18 mouse cellular contexts compared by ENCODE assay signal in genomic region chr17:9967988-9968387, GRCm38 (mm10).
DNase-seq lines count a peak whose midpoint lies in the region; ATAC-seq and TF ChIP-seq lines count a peak whose summit lies in the region.
"Had no signal": no experiment of that assay in that cellular context is flagged by ENCODE, and none has a peak within 500 bp of the region (broad histone marks: within the 10 kb centered on the region; RNA-seq: fewer than 3 reads in every experiment).

No protein-coding gene starts in this region.

- H3K36me3 ChIP-seq in lung, postnatal 0 days (ENCODE audit: insufficient read depth, low read length): no peaks in the 10 kb centered on the region
- H3K36me3 ChIP-seq: limb, embryonic 13.5 days had no signal

- no peak overlapping the region for H3K9ac ChIP-seq in lung, postnatal 0 days (replicated peaks; ENCODE audit: low read depth)
- H3K9ac ChIP-seq: limb, embryonic 13.5 days had no signal

- H3K27me3 ChIP-seq in lung, postnatal 0 days (replicated peaks; ENCODE audit: insufficient read depth, low read length): no peaks in the 10 kb centered on the region

- H3K4me3 ChIP-seq in lung, postnatal 0 days (ENCODE audit: low read depth, low read length): no peak overlapping the region
- H3K4me3 ChIP-seq: erythroblast, embryonic 14.5 days; left cerebral cortex, adult 2 months; limb, embryonic 13.5 days had no signal

- peak; percentile 88 for TF ChIP-seq EP300 in lung, postnatal 0 days (IDR thresholded peaks at IDR 0.05)

- 36% methylated on average over 7 of the region's 7 CpGs for WGBS in lung, postnatal 0 days

- intact Hi-C loops in heart, postnatal 14 days (cut with DNase I): no loop called here

- H3K4me1 ChIP-seq in lung, postnatal 0 days (ENCODE audit: insufficient read depth, low read depth, low read length): no peaks in the 10 kb centered on the region
- H3K4me1 ChIP-seq: limb, embryonic 13.5 days had no signal

- no peaks in the 10 kb centered on the region for H3K9me3 ChIP-seq in lung, postnatal 0 days (ENCODE audit: low read length)
- H3K9me3 ChIP-seq: limb, embryonic 13.5 days had no signal

- H3K4me2 ChIP-seq in lung, postnatal 0 days (replicated peaks; ENCODE audit: low read depth, low read length): no peak overlapping the region
- H3K4me2 ChIP-seq: heart, embryonic 11.5 days; limb, embryonic 13.5 days had no signal

- no peak for TF ChIP-seq CTCF in lung, postnatal 0 days (IDR thresholded peaks at IDR 0.05)

- peak; percentile 18 to 20 for DNase-seq in heart, adult 18-20 months
- DNase-seq in heart, postnatal 14 days: no peak
- DNase-seq in retina, postnatal 1 day: peak; percentile 26
- DNase-seq in retina, embryonic 14.5 days (ENCODE audit: low spot score): no peak
- peak; percentile 63 for DNase-seq in lung, postnatal 0 days (ENCODE audit: low spot score)
- no peak for DNase-seq in embryo, embryonic 9.5 days (ENCODE audit: extremely low spot score)
- no peak for DNase-seq in urinary bladder, postnatal 25 days (ENCODE audit: low spot score)
- DNase-seq: B cell, adult 2 months; cerebellum, adult 11-12 months; embryo, embryonic 11 days; right cerebral cortex, postnatal 14 days had no signal

- peak; percentile 87 for ATAC-seq in lung, postnatal 0 days
- no peak for ATAC-seq in granulocyte monocyte progenitor cell, adult 5-6 weeks (replicated peaks; ENCODE audit: poor library complexity, severe bottlenecking)
- ATAC-seq: forebrain, embryonic 16.5 days; inflammation-experienced regulatory T-cells, adult 6 months had no signal

- H3K27ac ChIP-seq in lung, postnatal 0 days (ENCODE audit: low read length): no peak overlapping the region
- H3K27ac ChIP-seq: left cerebral cortex, adult 2 months; limb, embryonic 13.5 days had no signal

Comparison
In these comparisons a context has a peak if more than half of its experiments do, and no peak if none do; other contexts are left out.
1. DNase-seq: peak in heart, adult 18-20 months (2 of 2), retina, postnatal 1 day (single experiment) and lung, postnatal 0 days (single experiment); none in heart, postnatal 14 days (0 of 2), retina, embryonic 14.5 days (single experiment), embryo, embryonic 9.5 days (single experiment) and urinary bladder, postnatal 25 days (single experiment).